Mouse (Mus musculus): ENCODE data around the gene BC025920.

Gene BC025920

GRCm38 (mm10) chr10:81642648-81643448 lies 36.8 kb downstream of the BC025920 start:
- no peak for DNase-seq (ENCODE audit: low spot score in 2 of 2)

- peak; percentile 93 to 97 for DNase-seq (ENCODE audit: low spot score in 2 of 2)
Observed at GRCm38 (mm10) chr10:81643449-81644055, 37.5 kb downstream of the BC025920 start.

GRCm38 (mm10) chr10:81644162-81644561 lies 38.1 kb downstream of the BC025920 start:
- DNase-seq (ENCODE audit: low spot score in 2 of 2): no peak

- peak in 1 of 2 experiments; percentile 63 for DNase-seq (ENCODE audit: low spot score in 2 of 2)
Observed at GRCm38 (mm10) chr10:81644716-81645115, 38.6 kb downstream of the BC025920 start.

- peak in 1 of 2 experiments; percentile 33 for DNase-seq (ENCODE audit: low spot score in 2 of 2)
Observed at GRCm38 (mm10) chr10:81645391-81645790, 39.3 kb downstream of the BC025920 start.

GRCm38 (mm10) chr10:81646015-81646555 lies 40.0 kb downstream of the BC025920 start:
- DNase-seq (ENCODE audit: low spot score in 2 of 2): peak in 1 of 2 experiments; percentile 54

- DNase-seq (ENCODE audit: low spot score in 2 of 2): peak; percentile 86 to 91
Observed at GRCm38 (mm10) chr10:81648803-81649775, 43.0 kb downstream of the BC025920 start, which contains the start of gene Gm10778. TSS of gene Gm10778 (plus strand) at chr10:81649059.

GRCm38 (mm10) chr10:81655178-81655577 lies 49.1 kb downstream of the BC025920 start:
- DNase-seq (ENCODE audit: low spot score in 2 of 2): peak in 1 of 2 experiments; percentile 56

GRCm38 (mm10) chr10:81656174-81656573 lies 50.1 kb downstream of the BC025920 start:
- peak in 1 of 2 experiments; percentile 37 for DNase-seq (ENCODE audit: low spot score in 2 of 2)

Data from spleen, postnatal 4 days (tissue).